Mouse (Mus musculus) bone marrow, adult 2 months (tissue): ENCODE results near the gene Fn3krp.
A peak's percentile ranks its signal among the peaks of the same experiment; 100 is the strongest.

Experiments
- CTCF ChIP-seq: fragments of 200-500 bp; IDR thresholded peaks from 2 replicates; pipeline ENCODE4 v1.5.1; 2011; ENCODE audit warnings: low read length, control low read depth; ENCODE audit not compliant: control insufficient read depth, insufficient read depth
- POLR2A ChIP-seq: fragments of 200-500 bp; IDR thresholded peaks from 2 replicates; pipeline ENCODE4 v1.6.1; 2011; ENCODE audit warnings: low read depth, mild to moderate bottlenecking, control low read depth, low read length, borderline replicate concordance; ENCODE audit not compliant: control insufficient read depth

GRCm38 (mm10) chr11:121475699-121476415, 54.7 kb downstream of the Fn3krp start:
- no peak for TF ChIP-seq POLR2A
- TF ChIP-seq CTCF: peak; percentile 91
